Mouse (Mus musculus): ENCODE results near the gene Stra6.
A peak's percentile ranks its signal among the peaks of the same experiment; 100 is the strongest.

Stra6 gene

GRCm38 (mm10) chr9:58063531-58063930, at the start of gene Stra6:
Gene Stra6 (plus strand): TSS chr9:58063788.
- DNase-seq (ENCODE audit: low spot score in 2 of 2) = no peak

DNA sequence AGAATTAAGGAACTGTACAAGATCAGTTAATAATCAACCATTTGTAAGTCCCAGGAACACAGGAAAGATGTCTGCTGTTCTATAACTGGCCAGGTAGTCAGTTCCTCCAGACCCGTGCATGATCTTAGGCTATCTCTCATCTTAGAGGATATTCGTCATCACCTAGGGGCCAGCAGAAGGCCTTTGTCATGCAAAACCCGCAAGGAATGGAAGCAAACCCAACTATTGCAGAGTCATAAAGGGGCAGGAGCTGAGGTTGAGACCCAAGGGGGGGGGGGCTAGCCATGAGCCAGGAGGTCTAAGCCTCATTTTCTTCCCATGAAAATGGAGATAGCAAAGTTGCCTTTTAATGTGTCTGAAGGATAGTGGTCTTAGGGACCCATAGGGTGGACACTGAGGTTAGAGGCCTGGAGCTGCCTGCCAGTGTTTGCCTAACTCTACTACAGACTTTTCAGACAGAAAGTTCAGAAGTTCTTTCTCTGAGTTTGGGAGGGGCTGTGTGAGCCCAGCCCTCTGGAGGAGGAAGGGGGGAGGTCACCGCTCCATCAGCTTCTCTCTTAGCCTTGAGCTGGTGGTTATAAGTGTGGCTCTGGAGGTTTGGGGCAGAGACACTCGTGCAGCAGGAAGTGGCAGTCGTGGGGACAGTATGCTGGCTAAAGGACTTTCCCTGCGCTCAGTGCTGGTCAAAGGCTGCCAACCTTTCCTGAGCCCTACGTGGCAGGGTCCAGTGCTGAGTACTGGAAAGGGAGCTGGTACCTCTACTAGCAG, 49.0 kb upstream of the Stra6 start:
- DNase-seq (ENCODE audit: low spot score in 2 of 2) = no peak

DNA sequence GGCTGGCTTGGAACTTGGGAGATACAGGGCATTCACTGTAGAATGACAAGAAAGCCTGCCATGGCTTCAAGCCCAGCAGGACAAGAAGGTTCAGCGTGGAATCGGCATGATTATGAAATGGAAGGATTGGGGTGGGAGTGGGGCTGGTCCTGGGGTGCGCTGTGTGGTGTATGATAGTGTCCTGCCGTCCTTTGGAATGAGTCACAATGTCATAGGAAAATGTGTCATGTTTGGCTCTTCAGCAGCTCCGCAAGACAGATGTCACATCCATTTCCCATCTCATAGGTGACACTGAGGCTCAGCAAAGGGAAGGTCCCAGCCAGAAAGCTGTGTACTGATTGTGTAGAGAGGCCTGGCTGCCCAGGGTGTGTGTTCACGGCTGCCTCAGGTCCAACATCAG, 47.7 kb upstream of the Stra6 start:
- no peak for DNase-seq (ENCODE audit: low spot score in 2 of 2)

DNA sequence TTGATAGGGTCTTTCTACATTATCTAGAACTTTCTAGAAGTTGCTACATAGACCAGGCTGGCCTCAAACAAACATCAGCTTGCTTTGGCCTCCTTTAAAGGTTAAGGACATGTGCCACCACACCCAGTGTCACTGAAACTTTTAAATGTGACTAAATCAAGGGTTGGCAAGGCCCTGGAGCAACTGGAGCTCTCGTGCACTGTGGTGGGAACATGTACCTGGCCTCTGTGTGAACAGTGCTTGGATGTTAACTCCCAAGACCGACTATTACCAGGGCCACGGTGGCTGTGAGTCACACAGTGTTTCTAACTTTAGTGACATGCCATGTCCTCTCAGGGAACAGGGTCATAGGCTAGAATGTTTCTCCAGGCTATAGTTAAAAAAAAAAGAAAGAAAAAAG, 46.6 kb upstream of the Stra6 start:
- DNase-seq (ENCODE audit: low spot score in 2 of 2) = no peak

DNA sequence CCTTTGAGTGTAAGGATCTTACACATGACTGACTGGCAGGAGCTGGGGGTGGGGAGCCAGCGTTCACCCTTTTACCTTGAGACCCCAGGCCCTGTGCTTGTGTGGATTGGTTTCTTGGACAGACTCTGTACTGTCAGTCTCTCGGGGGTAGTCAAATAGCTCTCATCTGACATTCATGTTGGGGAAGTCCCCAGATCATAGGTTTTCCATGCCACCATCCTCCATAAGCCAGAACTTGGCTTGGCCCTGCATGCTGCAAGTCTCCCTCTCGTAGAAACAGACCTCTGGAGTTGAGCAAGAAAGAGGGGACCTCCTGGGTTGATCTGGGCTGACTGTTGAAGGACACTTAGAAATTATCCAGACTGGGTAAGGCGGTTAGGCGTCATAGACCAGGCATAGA, 45.2 kb upstream of the Stra6 start:
- DNase-seq (ENCODE audit: low spot score in 2 of 2) = no peak

GRCm38 (mm10) chr9:58025995-58026394, 37.6 kb upstream of the Stra6 start:
- no peak for DNase-seq (ENCODE audit: low spot score in 2 of 2)

GRCm38 (mm10) chr9:58027426-58028180, 36.0 kb upstream of the Stra6 start:
- DNase-seq (ENCODE audit: low spot score in 2 of 2) = no peak

GRCm38 (mm10) chr9:58028841-58029240, 34.7 kb upstream of the Stra6 start:
- DNase-seq (ENCODE audit: low spot score in 2 of 2) = no peak

DNA sequence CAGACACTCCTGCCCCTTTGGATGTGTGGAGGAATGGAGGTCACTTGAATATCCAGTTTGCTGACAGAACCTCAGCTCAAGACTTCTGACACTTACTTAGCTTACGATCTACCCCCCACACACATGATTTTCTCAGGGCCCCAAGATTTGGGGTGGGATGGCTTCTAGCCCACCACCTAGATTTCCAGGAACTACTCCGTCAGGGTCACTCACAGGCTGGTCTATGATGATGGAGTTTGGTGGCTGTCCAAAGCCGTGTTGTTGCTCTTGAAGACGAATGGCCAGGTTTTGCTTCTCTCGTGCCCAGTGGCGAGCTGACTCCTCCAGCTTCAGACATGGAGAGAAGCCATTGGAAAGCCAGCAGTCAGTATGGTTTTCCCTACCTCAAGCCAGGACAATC, 34.0 kb upstream of the Stra6 start:
- no peak for DNase-seq (ENCODE audit: low spot score in 2 of 2)

- no peak for DNase-seq (ENCODE audit: low spot score in 2 of 2)
These were observed 31.7 kb upstream of the Stra6 start for GRCm38 (mm10) chr9:58031895-58032294.

GRCm38 (mm10) chr9:58035519-58035918, 28.1 kb upstream of the Stra6 start:
- no peak for DNase-seq (ENCODE audit: low spot score in 2 of 2)

DNA sequence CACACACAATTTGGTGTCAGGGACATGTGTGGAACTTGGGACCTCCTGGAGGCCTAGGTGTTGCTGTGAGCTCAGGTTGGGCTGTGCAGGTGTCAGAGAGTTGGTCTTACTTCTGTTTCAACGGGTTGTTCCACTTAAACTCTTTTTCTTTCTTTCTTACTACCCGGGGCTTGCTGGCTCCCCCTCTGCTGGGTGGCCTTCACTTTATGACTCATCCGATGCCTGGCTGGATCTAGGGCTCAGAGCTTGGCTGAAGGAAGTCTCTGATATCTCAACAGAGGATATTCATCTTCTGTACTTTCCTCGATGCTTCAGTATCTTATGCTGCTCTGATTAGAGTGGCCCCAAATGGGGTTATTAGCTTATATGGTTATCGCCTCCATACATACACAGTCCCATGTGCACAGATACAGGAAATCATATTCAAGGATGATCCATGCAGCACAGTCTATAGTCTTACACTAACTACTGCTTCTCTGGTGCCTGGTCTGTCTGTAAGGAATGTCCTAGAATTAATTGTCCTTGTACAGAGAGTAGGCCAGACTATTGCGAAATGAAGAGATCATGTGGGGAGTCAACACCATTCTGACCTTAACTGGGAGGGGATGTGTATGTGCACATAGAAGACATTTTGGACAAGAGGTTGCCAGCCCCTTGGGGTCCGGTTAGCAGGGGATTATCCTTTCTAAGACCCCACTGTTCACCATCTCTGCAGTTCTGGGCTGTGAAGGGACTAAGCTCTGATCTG, 27.5 kb upstream of the Stra6 start:
- DNase-seq (ENCODE audit: low spot score in 2 of 2) = no peak

DNA sequence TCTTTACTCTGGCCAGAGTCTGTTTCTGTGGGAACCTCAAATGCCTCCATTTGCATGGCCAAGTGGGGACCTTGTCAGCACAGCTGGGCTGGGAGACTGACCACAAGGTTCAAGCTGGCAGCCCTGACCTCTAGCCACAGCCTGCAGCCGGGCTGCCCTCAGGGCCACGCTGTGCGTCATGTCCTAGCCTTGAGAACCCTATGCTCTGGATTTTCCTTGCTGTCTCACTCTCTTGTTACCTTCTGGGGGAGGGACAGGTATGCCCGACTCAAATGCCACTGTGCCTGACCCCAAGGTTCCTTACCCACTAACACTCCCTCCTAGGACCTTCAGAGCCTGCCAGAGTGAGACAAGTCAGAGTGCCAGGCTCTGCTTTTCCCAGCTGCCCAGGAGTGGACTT, 26.6 kb upstream of the Stra6 start:
- no peak for DNase-seq (ENCODE audit: low spot score in 2 of 2)

GRCm38 (mm10) chr9:58038500-58039168, 25.0 kb upstream of the Stra6 start:
- peak in 1 of 2 experiments; percentile 81 for DNase-seq (ENCODE audit: low spot score in 2 of 2)

GRCm38 (mm10) chr9:58040977-58041376, 22.6 kb upstream of the Stra6 start:
- DNase-seq (ENCODE audit: low spot score in 2 of 2) = no peak

DNA sequence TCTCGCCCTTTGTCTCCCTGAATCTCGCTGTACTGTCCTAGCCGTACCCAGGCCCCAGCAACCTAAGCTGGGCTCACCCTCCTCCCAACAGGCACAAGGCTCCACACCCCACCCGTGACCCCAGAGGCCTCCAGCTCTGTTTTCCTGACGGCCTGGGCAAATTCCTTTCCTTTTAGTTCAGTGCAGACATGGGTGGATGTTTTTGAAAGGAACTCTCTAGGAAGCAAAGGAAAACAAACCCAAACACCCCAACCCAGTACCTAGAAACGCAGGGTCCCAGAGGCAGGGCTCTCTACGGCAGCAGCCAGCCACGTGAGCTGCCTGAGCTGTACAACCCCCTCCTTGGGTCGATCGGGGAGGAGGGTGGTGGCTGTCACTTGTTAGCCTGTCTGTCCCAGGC, 21.2 kb upstream of the Stra6 start:
- no peak for DNase-seq (ENCODE audit: low spot score in 2 of 2)

DNA sequence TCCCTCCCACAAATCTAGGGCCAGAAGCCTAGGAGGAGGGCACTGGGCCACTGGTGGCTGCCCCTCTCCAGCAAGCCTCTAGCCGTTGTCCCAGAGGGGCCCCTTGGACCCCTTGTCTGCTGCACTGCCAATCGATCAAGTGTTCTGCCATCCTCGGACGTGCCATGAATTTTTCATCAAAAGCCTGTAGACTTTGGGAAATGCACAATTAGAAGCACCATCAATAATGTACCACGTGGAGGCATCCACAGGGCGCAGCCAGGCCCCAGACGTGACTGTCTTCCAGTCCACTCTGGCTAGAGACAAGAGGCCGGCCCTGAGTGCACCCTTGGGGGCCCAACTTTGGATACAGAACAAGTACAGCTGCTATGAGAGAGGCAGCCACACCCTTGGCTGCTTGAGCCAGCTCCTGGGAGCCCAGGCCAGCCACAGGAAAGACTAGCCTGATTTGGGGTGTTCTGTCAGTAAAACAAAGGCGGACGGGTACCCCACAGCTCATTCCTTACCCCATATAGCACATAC, 20.0 kb upstream of the Stra6 start:
- DNase-seq (ENCODE audit: low spot score in 2 of 2) = no peak

DNA sequence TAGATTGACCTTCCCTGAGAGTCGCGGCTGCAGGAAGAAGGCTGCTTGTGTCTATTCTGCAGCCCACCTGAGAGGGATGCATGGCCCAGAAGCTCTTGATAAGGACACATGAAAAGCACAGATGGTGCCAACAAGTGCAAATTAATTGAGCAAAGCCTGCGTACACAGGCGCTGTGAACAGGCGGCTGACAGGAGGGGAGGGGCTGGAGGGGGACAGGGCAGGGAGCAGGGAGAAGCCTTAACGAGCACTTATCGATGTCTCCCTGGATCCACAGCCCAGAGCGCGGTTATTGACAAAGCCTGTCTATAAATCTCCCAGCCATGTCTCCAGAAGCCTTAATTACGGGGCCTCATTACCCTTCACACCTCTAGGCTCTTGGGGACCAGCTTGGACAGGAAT, 18.8 kb upstream of the Stra6 start:
- no peak for DNase-seq (ENCODE audit: low spot score in 2 of 2)

- no peak for DNase-seq (ENCODE audit: low spot score in 2 of 2)
These were observed 17.9 kb upstream of the Stra6 start for GRCm38 (mm10) chr9:58045646-58046045.

DNA sequence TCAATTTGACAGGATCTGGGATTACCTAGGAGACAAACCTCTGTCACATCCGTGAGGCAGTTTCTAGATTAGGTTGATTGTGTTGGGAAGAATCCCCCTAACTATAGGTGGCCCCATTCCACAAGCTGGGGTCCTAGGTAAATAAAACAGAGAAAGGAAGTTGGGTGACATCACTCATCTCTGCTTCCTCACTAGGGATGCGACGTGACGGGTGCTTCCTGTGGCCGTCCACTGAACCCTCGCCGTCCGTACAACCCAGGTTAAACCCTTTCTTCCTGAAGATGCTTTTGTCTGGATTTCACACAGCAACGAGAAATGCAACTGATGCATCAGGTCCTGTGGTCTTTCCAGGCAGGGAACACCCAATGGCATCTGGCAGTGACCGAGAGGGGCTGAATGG, 16.5 kb upstream of the Stra6 start:
- no peak for DNase-seq (ENCODE audit: low spot score in 2 of 2)

GRCm38 (mm10) chr9:58048621-58049020, 15.0 kb upstream of the Stra6 start:
- DNase-seq (ENCODE audit: low spot score in 2 of 2) = no peak

GRCm38 (mm10) chr9:58049186-58049585, 14.4 kb upstream of the Stra6 start:
- DNase-seq (ENCODE audit: low spot score in 2 of 2) = no peak
